Mouse (Mus musculus): ENCODE measurements around the gene Hmmr.

- TF ChIP-seq CTCF (IDR thresholded peaks at IDR 0.05; ENCODE audit: extremely low read depth, insufficient read depth, low read length) (no peak), POLR2A (IDR thresholded peaks at IDR 0.05; ENCODE audit: extremely low read depth, insufficient read depth, low read length) (no peak)
These were observed 4.1 kb upstream of the Hmmr start for GRCm38 (mm10) chr11:40737369-40737768.

Measured in cortical plate, adult 2 months (tissue).